Mouse (Mus musculus) embryonic facial prominence, embryonic 13.5 days (tissue): ENCODE measurements around the gene Adh1. TPM values are rescaled to one million over a fixed set of nuclear protein-coding genes. Genes with fewer than 3 reads are reported as not detected.

Experiments used
- ATAC-seq: fragments of 200-750 bp; cut with Nextera tagmentation; 2 replicates; pipeline ENCODE4 v1.8.0; 2017; ENCODE audit warnings: low read depth; ENCODE audit not compliant: insufficient number of reproducible peaks, insufficient read depth, low FRiP score, low TSS enrichment
- H3K27ac ChIP-seq: fragments of 300-500 bp; sonication (generic); 2 replicates; pipeline ENCODE4 v1.5.1; 2015; ENCODE audit warnings: moderate library complexity, mild to moderate bottlenecking, inconsistent platforms
- H3K27me3 ChIP-seq: fragments of 300-500 bp; sonication (generic); 2 replicates; pipeline ENCODE4 v1.6.1; 2015; ENCODE audit warnings: mild to moderate bottlenecking, inconsistent platforms
- H3K36me3 ChIP-seq: fragments of 300-500 bp; sonication (generic); 2 replicates; pipeline ENCODE4 v1.6.1; 2015; ENCODE audit warnings: mild to moderate bottlenecking, inconsistent platforms
- H3K4me1 ChIP-seq: fragments of 300-500 bp; sonication (generic); 2 replicates; pipeline ENCODE4 v1.6.1; 2015; ENCODE audit warnings: inconsistent platforms
- H3K4me2 ChIP-seq: fragments of 300-500 bp; sonication (generic); 2 replicates; pipeline ENCODE4 v1.6.1; 2015; ENCODE audit warnings: moderate library complexity, mild to moderate bottlenecking, inconsistent platforms
- H3K4me3 ChIP-seq: fragments of 300-500 bp; sonication (generic); 2 replicates; pipeline ENCODE4 v1.5.1; 2015; ENCODE audit warnings: mild to moderate bottlenecking, inconsistent platforms
- H3K9ac ChIP-seq: fragments of 300-500 bp; sonication (generic); 2 replicates; pipeline ENCODE4 v1.6.1; 2015; ENCODE audit warnings: mild to moderate bottlenecking, inconsistent platforms
- H3K9me3 ChIP-seq: fragments of 300-500 bp; sonication (generic); 2 replicates; pipeline ENCODE4 v1.6.1; 2016; ENCODE audit warnings: inconsistent platforms
- WGBS: fragments of 180-500 bp; shearing (Covaris S2); methylation state at CpG from one replicate; pipeline ENCODE4 v1.1.7; 2015; ENCODE audit warnings: mixed read lengths; 5-methylcytosine and 5-hydroxymethylcytosine counted together
- polyA plus RNA-seq: library from polyadenylated mRNA; unstranded; fragments of >200 nt; fragmentation: Nextera tagmentation; extraction: Ambion mirVana; gene quantifications from 2 replicates; pipeline ENCODE4 v1.2.1, GENCODE M21; 2015

Gene Adh1
- polyA plus RNA-seq = 7.1 and 14.3 TPM in 2 replicates

GRCm38 (mm10) chr3:138260721-138261669, at the start of gene Adh1:
TSS of gene Adh1 (plus strand) at chr3:138260991.
- Histone ChIP-seq H3K4me1 (peaks cover 5% of the 10 kb centered on the region), H3K9me3 (no peaks in the 10 kb centered on the region), H3K27ac (no peak within 1 kb of the TSS), H3K36me3 (no peaks in the 10 kb centered on the region), H3K4me3 (no peak within 1 kb of the TSS), H3K4me2 (no peak within 1 kb of the TSS), H3K27me3 (no peaks in the 10 kb centered on the region), H3K9ac (no peak within 1 kb of the TSS)
- WGBS = 85% methylated on average over 11 of the region's 11 CpGs
- no peak for ATAC-seq

- H3K4me2 ChIP-seq = no peak overlapping the region
- 81% methylated on average over 4 of the region's 4 CpGs for WGBS
- no peak for ATAC-seq
- no peak overlapping the region for H3K4me3 ChIP-seq
- no peaks in the 10 kb centered on the region for H3K9me3 ChIP-seq
- H3K27ac ChIP-seq = no peak overlapping the region
- H3K4me1 ChIP-seq = peaks cover 8% of the 10 kb centered on the region
- no peaks in the 10 kb centered on the region for H3K36me3 ChIP-seq
- no peak overlapping the region for H3K9ac ChIP-seq
- no peaks in the 10 kb centered on the region for H3K27me3 ChIP-seq
Measured at GRCm38 (mm10) chr3:138212431-138212951, 48.3 kb upstream of the Adh1 start.

- no peak overlapping the region for H3K4me2 ChIP-seq
- no peak overlapping the region for H3K27ac ChIP-seq
- H3K9me3 ChIP-seq = no peaks in the 10 kb centered on the region
- 39% methylated on average over 11 of the region's 11 CpGs for WGBS
- H3K4me1 ChIP-seq = peaks cover 20% of the 10 kb centered on the region
- H3K36me3 ChIP-seq = no peaks in the 10 kb centered on the region
- no peak for ATAC-seq
- H3K4me3 ChIP-seq = no peak overlapping the region
- H3K9ac ChIP-seq = no peak overlapping the region
- no peaks in the 10 kb centered on the region for H3K27me3 ChIP-seq
Measured at GRCm38 (mm10) chr3:138215395-138215989, 45.3 kb upstream of the Adh1 start.

- Histone ChIP-seq H3K9me3 (no peaks in the 10 kb centered on the region), H3K4me3 (no peak overlapping the region), H3K27me3 (no peaks in the 10 kb centered on the region), H3K4me2 (no peak overlapping the region), H3K36me3 (no peaks in the 10 kb centered on the region), H3K9ac (no peak overlapping the region), H3K27ac (no peak overlapping the region), H3K4me1 (peaks cover 20% of the 10 kb centered on the region)
- no peak for ATAC-seq
- WGBS = 82% methylated on average over 8 of the region's 8 CpGs
Measured at GRCm38 (mm10) chr3:138216091-138216490, 44.7 kb upstream of the Adh1 start.

- no peak for ATAC-seq
- Histone ChIP-seq H3K9me3 (no peaks in the 10 kb centered on the region), H3K36me3 (no peaks in the 10 kb centered on the region), H3K4me1 (peaks cover 20% of the 10 kb centered on the region), H3K27ac (peak within 1 kb of the TSS; percentile 87), H3K9ac (no peak within 1 kb of the TSS), H3K4me3 (no peak within 1 kb of the TSS), H3K4me2 (peak within 1 kb of the TSS; percentile 27), H3K27me3 (no peaks in the 10 kb centered on the region)
- 27% methylated on average over 10 of the region's 10 CpGs for WGBS
Measured at GRCm38 (mm10) chr3:138217631-138218264, 43.0 kb upstream of the Adh1 start, which contains the start of gene Adh7. TSS of gene Adh7 (plus strand) at chr3:138217760.

GRCm38 (mm10) chr3:138221116-138221515, 39.7 kb upstream of the Adh1 start:
- H3K36me3 ChIP-seq = no peaks in the 10 kb centered on the region
- H3K9me3 ChIP-seq = no peaks in the 10 kb centered on the region
- no peak overlapping the region for H3K4me3 ChIP-seq
- no peak for ATAC-seq
- WGBS = 87% methylated on average over 11 of the region's 11 CpGs
- no peaks in the 10 kb centered on the region for H3K27me3 ChIP-seq
- H3K27ac ChIP-seq = no peak overlapping the region
- H3K4me1 ChIP-seq = peaks cover 16% of the 10 kb centered on the region
- H3K4me2 ChIP-seq = no peak overlapping the region
- H3K9ac ChIP-seq = no peak overlapping the region

GRCm38 (mm10) chr3:138222511-138222910, 38.3 kb upstream of the Adh1 start:
- Histone ChIP-seq H3K36me3 (no peaks in the 10 kb centered on the region), H3K4me2 (no peak overlapping the region), H3K4me1 (peaks cover 12% of the 10 kb centered on the region), H3K9me3 (no peaks in the 10 kb centered on the region), H3K27ac (no peak overlapping the region), H3K9ac (no peak overlapping the region), H3K27me3 (no peaks in the 10 kb centered on the region), H3K4me3 (no peak overlapping the region)
- WGBS = 65% methylated on average over 4 of the region's 4 CpGs
- ATAC-seq = no peak

- WGBS = 59% methylated on average over 5 of the region's 5 CpGs
- peaks cover 8% of the 10 kb centered on the region for H3K4me1 ChIP-seq
- H3K27me3 ChIP-seq = no peaks in the 10 kb centered on the region
- no peak overlapping the region for H3K9ac ChIP-seq
- H3K36me3 ChIP-seq = no peaks in the 10 kb centered on the region
- H3K4me2 ChIP-seq = no peak overlapping the region
- H3K4me3 ChIP-seq = no peak overlapping the region
- no peak overlapping the region for H3K27ac ChIP-seq
- no peaks in the 10 kb centered on the region for H3K9me3 ChIP-seq
- ATAC-seq = no peak
Measured at GRCm38 (mm10) chr3:138222952-138223351, 37.8 kb upstream of the Adh1 start.

GRCm38 (mm10) chr3:138224363-138224954, 36.3 kb upstream of the Adh1 start:
- H3K4me3 ChIP-seq = no peak overlapping the region
- 85% methylated on average over 13 of the region's 13 CpGs for WGBS
- no peaks in the 10 kb centered on the region for H3K9me3 ChIP-seq
- no peaks in the 10 kb centered on the region for H3K4me1 ChIP-seq
- H3K27me3 ChIP-seq = no peaks in the 10 kb centered on the region
- H3K9ac ChIP-seq = no peak overlapping the region
- no peak overlapping the region for H3K4me2 ChIP-seq
- H3K27ac ChIP-seq = no peak overlapping the region
- no peak for ATAC-seq
- H3K36me3 ChIP-seq = no peaks in the 10 kb centered on the region

GRCm38 (mm10) chr3:138225331-138225730, 35.5 kb upstream of the Adh1 start:
- ATAC-seq = no peak
- H3K27ac ChIP-seq = no peak overlapping the region

GRCm38 (mm10) chr3:138225853-138226252, 34.9 kb upstream of the Adh1 start:
- Histone ChIP-seq H3K4me3 (no peak overlapping the region), H3K27me3 (no peaks in the 10 kb centered on the region), H3K4me2 (no peak overlapping the region), H3K36me3 (no peaks in the 10 kb centered on the region), H3K4me1 (peaks cover 3% of the 10 kb centered on the region), H3K9ac (no peak overlapping the region), H3K9me3 (no peaks in the 10 kb centered on the region), H3K27ac (no peak overlapping the region)
- no peak for ATAC-seq
- WGBS = 77% methylated on average over 7 of the region's 7 CpGs

More at GRCm38 (mm10) chr3:138225331-138225730, 35.5 kb upstream of the Adh1 start:
- Histone ChIP-seq H3K9me3 (no peaks in the 10 kb centered on the region), H3K27me3 (no peaks in the 10 kb centered on the region), H3K4me1 (no peaks in the 10 kb centered on the region), H3K4me2 (no peak overlapping the region), H3K36me3 (no peaks in the 10 kb centered on the region), H3K4me3 (no peak overlapping the region), H3K9ac (no peak overlapping the region)
- WGBS = 43% methylated on average over 7 of the region's 7 CpGs
